Mouse (Mus musculus) CD4-positive helper T cell, adult 2 months (primary cell): Measurements from ENCODE around the gene Ssh1.

Experiments used
- DNase-seq: peaks from one replicate; pipeline ENCODE4 v3.0.0-alpha.2; 2012; ENCODE audit warnings: low read depth, missing footprints, low spot score

Gene Ssh1

GRCm38 (mm10) chr5:113993031-113993486 lies 635 bp downstream of the Ssh1 start:
- DNase-seq = peak; percentile 56

GRCm38 (mm10) chr5:113992339-113992831 lies 1.3 kb downstream of the Ssh1 start:
- peak; percentile 89 for DNase-seq

GRCm38 (mm10) chr5:113991141-113991540 lies 2.6 kb downstream of the Ssh1 start:
- DNase-seq = no peak

- no peak for DNase-seq
Measured at GRCm38 (mm10) chr5:113990593-113990992, 3.1 kb downstream of the Ssh1 start.

- no peak for DNase-seq
Measured at GRCm38 (mm10) chr5:113989437-113990024, 4.2 kb downstream of the Ssh1 start.

- no peak for DNase-seq
Measured at GRCm38 (mm10) chr5:113986182-113986961, 7.3 kb downstream of the Ssh1 start.

- no peak for DNase-seq
Measured at GRCm38 (mm10) chr5:113985737-113986136, 8.0 kb downstream of the Ssh1 start.

- DNase-seq = no peak
Measured at GRCm38 (mm10) chr5:113984025-113984740, 9.5 kb downstream of the Ssh1 start.

GRCm38 (mm10) chr5:113983541-113983940 lies 10.2 kb downstream of the Ssh1 start:
- DNase-seq = no peak

- DNase-seq = no peak
Measured at GRCm38 (mm10) chr5:113981843-113982242, 11.9 kb downstream of the Ssh1 start.

- no peak for DNase-seq
Measured at GRCm38 (mm10) chr5:113981171-113981570, 12.5 kb downstream of the Ssh1 start.

GRCm38 (mm10) chr5:113980511-113980910 lies 13.2 kb downstream of the Ssh1 start:
- no peak for DNase-seq

- DNase-seq = no peak
Measured at GRCm38 (mm10) chr5:113977309-113977708, 16.4 kb downstream of the Ssh1 start.

GRCm38 (mm10) chr5:113976597-113976996 lies 17.1 kb downstream of the Ssh1 start:
- DNase-seq = no peak

- no peak for DNase-seq
Measured at GRCm38 (mm10) chr5:113975538-113976215, 18.0 kb downstream of the Ssh1 start.

GRCm38 (mm10) chr5:113974576-113974975 lies 19.1 kb downstream of the Ssh1 start:
- no peak for DNase-seq

- no peak for DNase-seq
Measured at GRCm38 (mm10) chr5:113973790-113974189, 19.9 kb downstream of the Ssh1 start.

- no peak for DNase-seq
Measured at GRCm38 (mm10) chr5:113972589-113973515, 20.8 kb downstream of the Ssh1 start.

- DNase-seq = no peak
Measured at GRCm38 (mm10) chr5:113971434-113971960, 22.2 kb downstream of the Ssh1 start.

GRCm38 (mm10) chr5:113968371-113968770 lies 25.3 kb downstream of the Ssh1 start:
- DNase-seq = no peak
